Mouse (Mus musculus) stomach, embryonic 16.5 days (tissue): ENCODE results near the gene Bend3. TPM values are rescaled to one million over a fixed set of nuclear protein-coding genes. Genes with fewer than 3 reads are reported as not detected.

Source experiments
- ATAC-seq: fragments of 200-750 bp; cut with Nextera tagmentation; 2 replicates; pipeline ENCODE4 v1.8.0; 2017; ENCODE audit warnings: moderate number of reproducible peaks, moderate TSS enrichment; ENCODE audit not compliant: insufficient read depth, low FRiP score
- H3K27ac ChIP-seq: fragments of 300-500 bp; sonication (generic); 2 replicates; pipeline ENCODE4 v1.5.1; 2014; ENCODE audit warnings: low read length
- H3K27me3 ChIP-seq: fragments of 300-500 bp; sonication (generic); 2 replicates; pipeline ENCODE4 v1.6.1; 2014; ENCODE audit warnings: low read length, control low read depth, mixed read lengths; ENCODE audit not compliant: control insufficient read depth, insufficient read depth
- H3K36me3 ChIP-seq: fragments of 300-500 bp; sonication (generic); 2 replicates; pipeline ENCODE4 v1.6.1; 2014; ENCODE audit warnings: low read length; ENCODE audit not compliant: control insufficient read depth, insufficient read depth
- H3K4me1 ChIP-seq: fragments of 300-500 bp; sonication (generic); 2 replicates; pipeline ENCODE4 v1.6.1; 2014; ENCODE audit warnings: low read length, control low read depth, mixed read lengths; ENCODE audit not compliant: control insufficient read depth, insufficient read depth
- H3K4me2 ChIP-seq: fragments of 300-500 bp; sonication (generic); 2 replicates; pipeline ENCODE4 v1.6.1; 2014; ENCODE audit warnings: low read depth, low read length, mixed read lengths
- H3K4me3 ChIP-seq: fragments of 300-500 bp; sonication (generic); replicated peaks from 2 replicates; pipeline ENCODE4 v1.5.1; 2014; ENCODE audit warnings: mild to moderate bottlenecking, low read length
- H3K9ac ChIP-seq: fragments of 300-500 bp; sonication (generic); 2 replicates; pipeline ENCODE4 v1.6.1; 2014; ENCODE audit warnings: low read length
- H3K9me3 ChIP-seq: fragments of 300-500 bp; sonication (generic); replicated peaks from 2 replicates; pipeline ENCODE4 v1.6.1; 2016; ENCODE audit warnings: low read length, control low read depth; ENCODE audit not compliant: control insufficient read depth
- WGBS: fragments of 180-500 bp; shearing (Covaris S2); extraction: QIAGEN DNeasy Blood & Tissue Kit; methylation state at CpG from one replicate; pipeline ENCODE4 v1.1.7; 2014; 5-methylcytosine and 5-hydroxymethylcytosine counted together
- polyA plus RNA-seq: library from polyadenylated mRNA; unstranded; fragments of >200 nt; fragmentation: Nextera tagmentation; extraction: Ambion mirVana; gene quantifications from 2 replicates; pipeline ENCODE4 v1.2.1, GENCODE M21; 2015

The Bend3 gene
- polyA plus RNA-seq, 1 experiment from 2014 or later: 2.5 TPM

GRCm38 (mm10) chr10:43451848-43452662, 26.6 kb upstream of the Bend3 start:
- WGBS: 20% methylated on average over 16 of the region's 16 CpGs
- 0 out of 2 replicates have a peak, but pooled peaks have one; percentile 53 for ATAC-seq
- no peaks in the 10 kb centered on the region for H3K36me3 ChIP-seq
- H3K9ac ChIP-seq: peak overlapping the region; percentile 52
- peaks cover 2% of the 10 kb centered on the region; the same call in 1 of the 2 replicates for H3K4me1 ChIP-seq
- H3K4me2 ChIP-seq: peak overlapping the region; percentile 53
- H3K27ac ChIP-seq: no peak overlapping the region
- peak overlapping the region; percentile 38 for H3K4me3 ChIP-seq
- H3K27me3 ChIP-seq: no peaks in the 10 kb centered on the region
- no peaks in the 10 kb centered on the region for H3K9me3 ChIP-seq

DNA sequence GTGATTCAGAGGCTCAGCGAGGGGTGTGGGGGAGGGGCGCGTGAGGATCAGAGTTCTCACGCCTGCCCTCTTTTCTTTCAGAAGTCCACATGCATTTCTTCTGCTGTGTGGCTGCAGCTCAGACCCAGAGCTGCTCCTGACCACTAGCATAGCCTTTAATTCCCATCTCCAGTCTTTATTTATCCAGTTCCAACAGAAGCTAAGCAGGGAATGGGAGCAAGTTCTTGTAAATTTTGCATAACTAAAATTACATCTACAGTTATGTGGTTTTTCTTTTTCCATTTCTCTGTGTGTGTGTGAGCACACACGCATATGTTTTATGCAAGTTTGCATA, 26.0 kb upstream of the Bend3 start:
- H3K27ac ChIP-seq: no peak overlapping the region
- H3K9ac ChIP-seq: no peak overlapping the region; the same call in 1 of the 2 replicates
- peaks cover 2% of the 10 kb centered on the region; the same call in 1 of the 2 replicates for H3K4me1 ChIP-seq
- WGBS: 18% methylated on average over 5 of the region's 5 CpGs
- H3K36me3 ChIP-seq: no peaks in the 10 kb centered on the region
- H3K4me2 ChIP-seq: peak overlapping the region; percentile 53
- no peaks in the 10 kb centered on the region for H3K9me3 ChIP-seq
- peak overlapping the region; percentile 38 for H3K4me3 ChIP-seq
- no peak for ATAC-seq
- H3K27me3 ChIP-seq: no peaks in the 10 kb centered on the region

GRCm38 (mm10) chr10:43454219-43454618, 24.4 kb upstream of the Bend3 start:
- no peak overlapping the region for H3K4me3 ChIP-seq
- ATAC-seq: no peak
- H3K36me3 ChIP-seq: no peaks in the 10 kb centered on the region

GRCm38 (mm10) chr10:43454671-43455070, 24.0 kb upstream of the Bend3 start:
- Histone ChIP-seq H3K4me2 (no peak overlapping the region), H3K4me1 (peaks cover 2% of the 10 kb centered on the region; the same call in 1 of the 2 replicates), H3K9ac (no peak overlapping the region), H3K36me3 (no peaks in the 10 kb centered on the region), H3K4me3 (no peak overlapping the region), H3K27me3 (no peaks in the 10 kb centered on the region), H3K27ac (no peak overlapping the region), H3K9me3 (no peaks in the 10 kb centered on the region)
- ATAC-seq: no peak
- 90% methylated on average over 3 of the region's 3 CpGs for WGBS

More at GRCm38 (mm10) chr10:43454219-43454618, 24.4 kb upstream of the Bend3 start:
- Histone ChIP-seq H3K9ac (no peak overlapping the region), H3K4me2 (no peak overlapping the region), H3K9me3 (no peaks in the 10 kb centered on the region), H3K4me1 (peaks cover 2% of the 10 kb centered on the region; the same call in 1 of the 2 replicates), H3K27ac (no peak overlapping the region), H3K27me3 (no peaks in the 10 kb centered on the region)
- 88% methylated on average over 1 of the region's 1 CpGs for WGBS

GRCm38 (mm10) chr10:43462821-43463220, 15.8 kb upstream of the Bend3 start:
- no peaks in the 10 kb centered on the region for H3K27me3 ChIP-seq
- no peak overlapping the region for H3K4me2 ChIP-seq
- H3K36me3 ChIP-seq: no peaks in the 10 kb centered on the region
- no peaks in the 10 kb centered on the region for H3K4me1 ChIP-seq
- H3K4me3 ChIP-seq: no peak overlapping the region
- no peak overlapping the region for H3K9ac ChIP-seq
- H3K9me3 ChIP-seq: no peaks in the 10 kb centered on the region
- 60% methylated on average over 5 of the region's 5 CpGs for WGBS
- H3K27ac ChIP-seq: peak overlapping the region; percentile 18; the same call in 1 of the 2 replicates
- peak; percentile 75; the same call in 1 of the 2 replicates for ATAC-seq

- Histone ChIP-seq H3K4me3 (no peak overlapping the region), H3K27ac (peak overlapping the region; percentile 18; the same call in 1 of the 2 replicates), H3K9me3 (no peaks in the 10 kb centered on the region), H3K27me3 (no peaks in the 10 kb centered on the region), H3K9ac (no peak overlapping the region), H3K4me2 (no peak overlapping the region), H3K4me1 (no peaks in the 10 kb centered on the region), H3K36me3 (no peaks in the 10 kb centered on the region)
- 44% methylated on average over 3 of the region's 3 CpGs for WGBS
- no peak for ATAC-seq
Observed at GRCm38 (mm10) chr10:43463227-43463626, 15.4 kb upstream of the Bend3 start.

- Histone ChIP-seq H3K4me3 (no peak overlapping the region), H3K27ac (no peak overlapping the region), H3K27me3 (no peaks in the 10 kb centered on the region), H3K4me1 (no peaks in the 10 kb centered on the region), H3K9me3 (no peaks in the 10 kb centered on the region), H3K4me2 (no peak overlapping the region), H3K36me3 (no peaks in the 10 kb centered on the region), H3K9ac (no peak overlapping the region)
- no peak for ATAC-seq
- 90% methylated on average over 2 of the region's 2 CpGs for WGBS
Observed at GRCm38 (mm10) chr10:43466223-43466622, 12.4 kb upstream of the Bend3 start.

DNA sequence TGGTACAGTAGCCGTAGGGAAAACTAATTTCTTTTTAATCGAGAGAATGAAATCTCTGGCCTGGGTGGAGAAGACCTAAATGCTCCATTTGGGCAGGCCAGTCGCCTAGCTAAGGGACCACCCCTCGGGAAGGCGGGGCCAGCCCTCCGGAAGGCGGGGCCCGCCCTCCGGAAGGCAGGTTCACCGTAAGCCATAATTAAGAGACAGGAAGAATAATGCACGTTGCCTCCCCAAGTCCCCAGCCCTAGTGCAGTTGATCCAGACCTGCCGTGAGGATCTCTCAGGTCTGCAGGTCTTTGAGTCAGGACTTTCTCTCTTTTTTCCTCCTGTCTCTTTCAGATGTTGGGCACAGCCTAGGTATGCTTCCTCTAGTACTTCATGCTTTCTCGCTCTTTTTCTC, 11.0 kb upstream of the Bend3 start:
- 0 out of 2 replicates have a peak overlapping the region, but pooled peaks have one; percentile 21 for H3K4me2 ChIP-seq
- no peaks in the 10 kb centered on the region for H3K36me3 ChIP-seq
- no peaks in the 10 kb centered on the region for H3K9me3 ChIP-seq
- no peak for ATAC-seq
- no peak overlapping the region for H3K27ac ChIP-seq
- no peak overlapping the region for H3K4me3 ChIP-seq
- no peaks in the 10 kb centered on the region for H3K27me3 ChIP-seq
- H3K4me1 ChIP-seq: no peaks in the 10 kb centered on the region
- no peak overlapping the region for H3K9ac ChIP-seq
- 28% methylated on average over 13 of the region's 13 CpGs for WGBS

GRCm38 (mm10) chr10:43468293-43468692, 10.3 kb upstream of the Bend3 start:
- Histone ChIP-seq H3K27ac (no peak overlapping the region), H3K9ac (no peak overlapping the region), H3K27me3 (no peaks in the 10 kb centered on the region), H3K36me3 (no peaks in the 10 kb centered on the region), H3K4me2 (no peak overlapping the region), H3K4me3 (no peak overlapping the region), H3K4me1 (no peaks in the 10 kb centered on the region), H3K9me3 (no peaks in the 10 kb centered on the region)
- ATAC-seq: no peak
- 91% methylated on average over 6 of the region's 6 CpGs for WGBS
